Mouse (Mus musculus) CD4-positive, CD25-positive, alpha-beta regulatory T cell, adult 4 months (primary cell): ENCODE measurements around the gene Gm6034. TPM values are rescaled to one million over a fixed set of nuclear protein-coding genes. Genes with fewer than 3 reads are reported as not detected.
"Not testable (repeated sequence)": the region's sequence is repeated elsewhere in the genome, so short reads cannot be mapped to it uniquely, and the experiment has no call there.

Experiments
- ATAC-seq: one replicate; pipeline ENCODE4 v1.8.0; 2017
- polyA plus RNA-seq, 2 experiments: library from polyadenylated mRNA; unstranded; fragments of 100-300 nt; shearing (Covaris generic); gene quantifications; one replicate each; pipeline ENCODE4 v1.2.1; 2017

Gm6034 gene
- polyA plus RNA-seq, 2 experiments from 2014 or later, result 0.66 TPM; not detected in 1

DNA sequence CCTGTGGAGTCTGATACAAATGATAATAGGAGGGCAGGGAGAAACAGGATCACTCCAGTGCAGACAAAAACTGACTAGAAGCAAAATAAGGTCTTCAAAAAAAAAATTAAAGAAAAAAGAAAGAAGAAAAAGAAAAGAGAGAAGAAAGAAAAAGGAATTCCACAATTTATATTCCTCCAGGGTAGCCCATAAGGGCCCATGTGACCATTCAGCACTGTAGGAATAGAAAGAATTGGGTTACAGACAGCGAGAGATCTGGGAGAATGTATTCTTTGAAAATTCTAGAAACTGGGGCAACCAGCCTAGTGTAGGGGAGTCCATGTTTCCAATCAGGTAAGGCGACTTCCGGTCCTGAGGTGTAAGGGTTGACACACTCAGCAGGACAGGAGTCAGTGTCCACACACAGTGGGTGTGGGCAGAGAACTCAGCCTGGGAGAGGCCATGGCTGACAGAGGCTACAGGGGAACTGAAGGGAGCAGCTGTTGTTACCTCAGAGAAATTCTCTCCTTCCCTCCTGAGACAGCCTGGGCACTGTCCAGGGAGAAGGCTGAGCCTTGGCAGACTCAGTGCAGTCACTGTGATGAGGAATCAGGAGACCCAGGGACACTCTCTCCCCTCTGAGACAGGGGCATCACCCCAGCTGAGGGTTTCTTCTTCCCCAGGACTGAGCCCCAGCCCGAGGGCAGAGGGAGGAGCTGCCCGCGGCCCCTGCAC, 39.9 kb downstream of the Gm6034 start:
- not testable (repeated sequence) for ATAC-seq

DNA sequence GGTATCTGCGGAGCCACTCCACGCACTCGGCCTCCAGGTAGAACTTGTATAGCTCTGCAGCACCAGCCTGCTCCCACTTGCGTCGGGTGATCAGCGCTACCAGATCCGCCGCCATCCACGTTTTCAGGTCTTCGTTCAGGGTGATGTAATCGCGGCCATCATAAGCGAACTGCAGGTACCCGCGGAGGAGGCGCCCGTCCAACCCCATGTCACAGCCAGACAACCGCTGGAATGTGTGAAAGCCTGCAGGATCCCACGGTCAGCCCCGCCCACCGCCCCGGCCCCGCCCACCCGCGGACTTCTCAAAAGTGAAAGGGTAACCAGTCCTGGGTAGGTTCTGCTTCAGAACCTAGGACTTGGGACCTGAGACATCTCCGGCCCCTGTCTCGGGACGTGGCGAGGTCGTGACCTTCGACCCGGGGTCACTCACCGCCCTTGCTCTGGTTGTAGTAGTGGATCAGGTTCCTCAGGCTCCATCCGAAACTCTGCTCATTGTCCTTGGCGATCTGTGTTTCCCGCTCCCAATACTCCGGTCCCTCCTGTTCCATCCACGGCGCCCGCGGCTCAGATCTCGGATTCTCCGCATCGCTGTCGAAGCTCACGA, 40.6 kb downstream of the Gm6034 start:
- peak; percentile 70 for ATAC-seq

DNA sequence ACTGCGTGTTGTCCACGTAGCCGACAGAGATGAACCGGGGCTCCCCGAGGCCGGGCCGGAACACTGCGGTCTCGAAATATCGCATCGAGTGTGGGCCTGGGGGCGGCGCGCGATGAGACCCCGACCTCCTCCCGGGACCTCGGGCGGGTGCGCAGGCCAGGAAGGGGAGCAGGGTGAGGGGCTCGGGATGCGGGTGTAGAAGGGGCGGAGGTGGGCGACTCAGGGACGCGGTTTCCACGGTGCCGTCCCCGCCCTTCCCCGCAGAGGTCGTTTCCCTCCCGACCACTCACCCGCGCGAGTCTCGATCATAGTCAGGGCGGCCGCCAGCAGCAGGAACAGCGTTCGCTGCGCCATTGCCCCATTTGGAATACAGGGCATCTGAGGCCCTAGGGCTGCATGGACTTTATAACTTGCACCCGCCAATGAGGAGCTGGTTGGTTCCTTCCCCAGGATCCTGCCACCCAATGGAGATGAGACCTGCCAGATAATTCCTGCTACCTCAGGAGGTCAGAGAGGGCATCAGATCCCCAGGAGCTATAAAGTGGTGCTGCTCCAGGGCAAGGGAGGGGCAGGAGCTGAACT, 41.2 kb downstream of the Gm6034 start:
- peak; percentile 58 for ATAC-seq

DNA sequence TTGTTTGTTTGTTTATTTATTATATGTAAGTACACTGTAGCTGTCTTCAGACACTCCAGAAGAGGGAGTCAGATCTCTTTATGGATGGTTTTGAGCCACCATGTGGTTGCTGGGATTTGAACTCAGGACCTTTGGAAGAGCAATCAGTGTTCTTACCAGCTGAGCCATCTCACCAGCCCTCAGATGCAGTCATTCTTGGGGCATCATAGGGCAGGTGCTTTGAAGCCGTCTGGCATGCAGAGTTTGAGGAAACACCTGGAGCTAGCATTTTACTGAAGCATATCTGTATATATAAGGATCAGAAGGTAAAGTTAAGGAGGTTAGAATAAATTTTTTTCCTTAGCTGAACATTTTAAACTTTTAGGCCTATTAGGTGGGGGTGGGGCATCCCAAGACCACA, 43.2 kb downstream of the Gm6034 start:
- ATAC-seq, result not testable (repeated sequence)

DNA sequence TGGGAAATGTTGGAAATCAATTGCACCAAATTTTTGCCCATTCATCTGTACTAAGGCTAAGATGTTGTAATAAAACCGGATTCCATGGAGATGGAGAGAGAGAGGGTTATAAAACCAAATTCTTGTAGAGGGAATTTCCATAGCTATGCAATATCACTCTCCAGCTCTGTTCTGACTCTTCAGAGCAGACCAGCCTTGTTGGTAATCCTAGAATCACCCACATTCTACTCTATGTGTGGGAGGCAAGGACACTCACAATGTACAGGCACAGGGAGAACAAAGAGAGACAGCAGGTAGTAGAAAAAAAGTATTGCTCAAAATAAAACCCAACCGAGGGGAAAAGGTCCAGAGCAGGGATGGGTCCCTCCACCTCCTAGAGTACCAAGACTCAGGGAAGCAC, 49.2 kb downstream of the Gm6034 start:
- ATAC-seq, result not testable (repeated sequence)

DNA sequence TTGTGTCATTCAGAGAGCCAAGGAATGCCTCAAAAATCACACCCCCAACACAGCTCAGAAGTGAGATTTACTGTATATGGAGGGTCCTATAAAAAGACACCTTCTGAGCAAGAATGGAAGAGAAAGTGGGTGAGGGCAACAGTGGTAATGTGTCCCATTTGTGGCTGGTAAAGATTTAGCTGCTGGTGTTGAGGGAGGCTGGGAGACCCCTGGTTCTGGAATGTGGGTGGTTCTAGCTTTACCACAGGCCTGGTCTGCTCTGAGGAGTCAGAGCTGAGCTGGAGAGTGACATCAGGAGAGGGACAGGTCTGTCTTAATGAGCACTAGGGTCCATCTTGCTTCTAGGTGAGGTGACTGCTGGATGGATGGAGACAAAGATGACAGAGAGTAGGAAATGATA, 49.8 kb downstream of the Gm6034 start:
- ATAC-seq, result not testable (repeated sequence)

DNA sequence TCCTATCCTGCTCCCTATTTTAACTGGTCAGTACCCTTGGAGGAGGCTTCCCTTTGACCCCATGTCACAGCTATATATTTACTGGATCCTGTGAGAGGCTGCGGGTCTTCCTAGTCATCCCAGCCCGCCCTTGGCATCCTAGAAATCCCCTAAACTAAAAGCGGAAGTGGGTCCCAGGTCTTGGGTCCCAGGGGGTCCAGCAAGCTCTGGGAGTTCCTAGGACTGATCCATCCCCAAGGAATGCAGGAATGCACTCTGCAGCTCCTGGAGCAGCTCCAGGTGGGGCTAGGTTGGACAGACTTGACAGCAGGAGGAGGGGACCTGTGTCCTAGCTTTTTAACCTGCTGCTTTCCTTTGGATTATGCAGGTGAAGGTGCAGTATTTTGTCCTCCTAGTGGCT, 51.2 kb downstream of the Gm6034 start:
- ATAC-seq, result no peak

DNA sequence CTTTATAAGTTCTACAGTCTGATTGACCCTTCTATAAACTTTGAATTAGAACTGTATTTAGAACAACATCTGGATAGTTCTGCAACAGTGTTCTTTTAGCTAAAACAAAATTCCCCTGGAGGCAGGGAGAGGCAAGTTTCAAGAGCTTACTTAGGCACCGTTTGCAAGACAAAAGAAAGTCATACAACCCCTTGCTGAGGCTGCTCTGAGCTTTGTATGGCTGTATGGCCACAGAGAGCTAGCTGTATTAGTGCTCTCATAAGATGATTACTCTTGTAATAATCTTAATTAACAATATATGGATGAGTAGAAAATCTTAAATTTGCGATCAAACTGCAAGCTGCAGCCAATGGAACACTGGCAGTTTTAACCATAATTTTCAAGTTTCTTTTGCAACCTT, 56.8 kb downstream of the Gm6034 start:
- ATAC-seq, result not testable (repeated sequence)

DNA sequence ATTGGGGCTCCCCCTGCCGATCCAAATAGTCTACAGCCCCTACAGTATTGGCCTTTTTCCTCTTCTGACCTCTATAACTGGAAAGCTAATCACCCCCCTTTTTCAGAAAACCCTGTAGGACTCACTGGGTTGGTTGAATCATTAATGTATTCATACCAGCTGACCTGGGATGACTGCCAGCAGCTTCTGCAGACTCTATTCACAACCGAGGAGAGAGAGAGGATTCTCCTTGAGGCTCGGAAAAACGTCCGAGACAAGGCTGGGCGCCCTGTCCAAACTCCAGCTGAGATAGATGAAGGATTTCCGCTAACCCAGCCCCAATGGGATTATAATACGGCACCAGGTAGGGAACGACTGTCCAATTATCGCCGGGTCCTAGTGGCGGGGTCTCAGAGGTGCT, 59.3 kb downstream of the Gm6034 start:
- ATAC-seq, result not testable (repeated sequence)

Other genes starting within 250 kb of the Gm6034 start
- gene Ier3, start 221.3 kb upstream of the Gm6034 start, polyA plus RNA-seq, result 1 to 10 TPM; 1.1 to 1.9 TPM
- 10 to 100 TPM; 24.3 to 30.7 TPM for gene Flot1, start 219.7 kb upstream of the Gm6034 start, polyA plus RNA-seq
- gene Tubb5, start 204.7 kb upstream of the Gm6034 start, polyA plus RNA-seq, result 100 to 1,000 TPM; 564 to 602 TPM
- 10 to 100 TPM; 10.9 to 13.2 TPM for gene Mdc1, start 201.4 kb upstream of the Gm6034 start, polyA plus RNA-seq
- gene Nrm, start 181.6 kb upstream of the Gm6034 start, polyA plus RNA-seq, result 10 to 100 TPM; 35.5 to 43.5 TPM
- 100 to 1,000 TPM; 222 to 223 TPM for gene Ppp1r18, start 177.4 kb upstream of the Gm6034 start, polyA plus RNA-seq
- gene Dhx16, start 163.1 kb upstream of the Gm6034 start, polyA plus RNA-seq, result 10 to 100 TPM; 13.4 to 39.3 TPM
- 10 to 100 TPM; 12.6 to 15.3 TPM for gene 2310061I04Rik, start 145.5 kb upstream of the Gm6034 start, polyA plus RNA-seq
- gene Atat1, start 132.9 kb upstream of the Gm6034 start, polyA plus RNA-seq, result 10 to 100 TPM; 10.3 to 16.9 TPM
- gene Mrps18b, start 126.6 kb upstream of the Gm6034 start, polyA plus RNA-seq, result 10 to 100 TPM; 59.8 to 82.8 TPM
- gene Ppp1r10, start 126.5 kb upstream of the Gm6034 start, polyA plus RNA-seq, result 10 to 100 TPM; 44.9 to 53.5 TPM
- gene Abcf1, start 73.2 kb upstream of the Gm6034 start, polyA plus RNA-seq, result 100 to 1,000 TPM; 122 to 174 TPM
- gene Gnl1, start 63.1 kb upstream of the Gm6034 start, polyA plus RNA-seq, result 1 to 10 TPM; 8.1 to 9.2 TPM
- 10 to 100 TPM; 16.5 to 17.6 TPM for gene Prr3, start 62.7 kb upstream of the Gm6034 start, polyA plus RNA-seq
- 10 to 100 TPM; 31.2 to 45.1 TPM for gene H2-T24, start 22.4 kb upstream of the Gm6034 start, polyA plus RNA-seq
- 1,000 to 10,000 TPM in 1 of 2 experiments, 100 to 1,000 TPM in 1; 829 to 1,151 TPM for gene H2-T23, start 10.1 kb upstream of the Gm6034 start, polyA plus RNA-seq
- gene H2-T22, start 214 bp upstream of the Gm6034 start, polyA plus RNA-seq, result 100 to 1,000 TPM; 407 to 526 TPM
- not detected for gene Gm11127, start 15.4 kb downstream of the Gm6034 start, polyA plus RNA-seq
- 1 to 10 TPM; 1.4 to 1.9 TPM for gene Gm19684, start 78.7 kb downstream of the Gm6034 start, polyA plus RNA-seq
- under 1 TPM in 1 of 2 experiments, not detected in 1; 0.62 TPM for gene Gm7030, start 86.5 kb downstream of the Gm6034 start, polyA plus RNA-seq
- gene Gm8909, start 125.6 kb downstream of the Gm6034 start, polyA plus RNA-seq, result 1 to 10 TPM; 2.5 to 5.0 TPM
- 1 to 10 TPM in 1 of 2 experiments, under 1 TPM in 1; 0.95 to 1.3 TPM for gene H2-T3, start 147.3 kb downstream of the Gm6034 start, polyA plus RNA-seq
- 100 to 1,000 TPM; 191 to 211 TPM for gene Rpp21, start 215.1 kb downstream of the Gm6034 start, polyA plus RNA-seq
- gene Trim39, start 229.3 kb downstream of the Gm6034 start, polyA plus RNA-seq, result 10 to 100 TPM; 17.2 to 25.9 TPM
- gene H2-M10.2, start 243.5 kb downstream of the Gm6034 start, polyA plus RNA-seq, result under 1 TPM in 1 of 2 experiments, not detected in 1; 0.39 TPM